ENCODE assay signal across 13 mouse cellular contexts in genomic region chr3:152350431-152350830, GRCm38 (mm10).
"Had no signal": no experiment of that assay in that cellular context is flagged by ENCODE, and none has a peak within 500 bp of the region (broad histone marks: within the 10 kb centered on the region; RNA-seq: fewer than 3 reads in every experiment).

No protein-coding gene starts in this region.

- H3K9ac ChIP-seq: hindbrain, embryonic 15.5 days; midbrain, embryonic 13.5 days; neural tube, embryonic 12.5 days had no signal

- H3K27me3 ChIP-seq: hindbrain, embryonic 15.5 days; midbrain, embryonic 13.5 days; neural tube, embryonic 12.5 days had no signal

- H3K36me3 ChIP-seq: hindbrain, embryonic 15.5 days; midbrain, embryonic 13.5 days; neural tube, embryonic 12.5 days had no signal

- ATAC-seq: midbrain, embryonic 13.5 days had no signal

- H3K4me3 ChIP-seq: hindbrain, embryonic 15.5 days; layer of hippocampus, adult 2 months; midbrain, embryonic 13.5 days; myocyte; neural tube, embryonic 12.5 days had no signal

- H3K9me3 ChIP-seq: hindbrain, embryonic 15.5 days; midbrain, embryonic 13.5 days; neural tube, embryonic 12.5 days had no signal

- H3K4me2 ChIP-seq: hindbrain, embryonic 15.5 days; midbrain, embryonic 13.5 days; neural tube, embryonic 12.5 days had no signal

- H3K27ac ChIP-seq: hindbrain, embryonic 15.5 days; layer of hippocampus, adult 2 months; midbrain, embryonic 13.5 days; neural tube, embryonic 12.5 days had no signal

- DNase-seq: kidney, adult 18-20 months; kidney, postnatal 10 days; kidney, postnatal 4 days; lung, adult 18-20 months; lung, postnatal 4 days; retina, postnatal 1 day; right cerebral cortex, postnatal 14 days; thymus, postnatal 4 days had no signal
